Mouse (Mus musculus) forebrain, postnatal 0 days (tissue): ENCODE data around the gene Mapk8ip3. TPM values are rescaled to one million over a fixed set of nuclear protein-coding genes. Genes with fewer than 3 reads are reported as not detected.
A peak's percentile ranks its signal among the peaks of the same experiment; 100 is the strongest.

Source experiments
- ATAC-seq: fragments of 200-750 bp; cut with Nextera tagmentation; 2 replicates; pipeline ENCODE4 v1.8.0; 2017; ENCODE audit warnings: mild to moderate bottlenecking, moderate library complexity
- DNase-seq: peaks from one replicate; pipeline ENCODE4 v3.0.0-alpha.2; 2015
- H3K27ac ChIP-seq: fragments of 300-500 bp; sonication (generic); 2 replicates; pipeline ENCODE4 v1.5.1; 2014; ENCODE audit warnings: low read depth, mild to moderate bottlenecking, antibody characterized with exemption, low read length, moderate library complexity, mixed read lengths
- H3K27me3 ChIP-seq: fragments of 300-500 bp; sonication (generic); 2 replicates; pipeline ENCODE4 v1.6.1; 2014; ENCODE audit warnings: mild to moderate bottlenecking, low read length, mixed read lengths; ENCODE audit not compliant: insufficient read depth
- H3K36me3 ChIP-seq: fragments of 300-500 bp; sonication (generic); 2 replicates; pipeline ENCODE4 v1.6.1; 2014; ENCODE audit warnings: mild to moderate bottlenecking, moderate library complexity; ENCODE audit not compliant: insufficient read depth
- H3K4me1 ChIP-seq: fragments of 300-500 bp; sonication (generic); 2 replicates; pipeline ENCODE4 v1.6.1; 2014; ENCODE audit warnings: antibody characterized with exemption; ENCODE audit not compliant: insufficient read depth
- H3K4me2 ChIP-seq: fragments of 300-500 bp; sonication (generic); 2 replicates; pipeline ENCODE4 v1.6.1; 2014; ENCODE audit warnings: low read depth, mild to moderate bottlenecking, moderate library complexity
- H3K4me3 ChIP-seq: fragments of 300-500 bp; sonication (generic); 2 replicates; pipeline ENCODE4 v1.5.1; 2014; ENCODE audit warnings: low read depth, low read length, mixed read lengths
- H3K9ac ChIP-seq: fragments of 300-500 bp; sonication (generic); 2 replicates; pipeline ENCODE4 v1.6.1; 2014; ENCODE audit warnings: mild to moderate bottlenecking
- H3K9me3 ChIP-seq: fragments of 300-500 bp; sonication (generic); 2 replicates; pipeline ENCODE4 v1.6.1; 2016; ENCODE audit warnings: low read length
- CTCF ChIP-seq: sonication (generic); IDR thresholded peaks from 2 replicates; pipeline ENCODE4 v1.5.1; 2016; ENCODE audit warnings: antibody characterized with exemption, control low read depth, low read depth
- WGBS: fragments of 180-500 bp; shearing (Covaris S2); extraction: QIAGEN DNeasy Blood & Tissue Kit; methylation state at CpG from one replicate; pipeline ENCODE4 v1.1.7; 2014; 5-methylcytosine and 5-hydroxymethylcytosine counted together
- polyA plus RNA-seq: library from polyadenylated mRNA; unstranded; fragments of >200 nt; fragmentation: Nextera tagmentation; extraction: Ambion mirVana; gene quantifications from 2 replicates; pipeline ENCODE4 v1.2.1, GENCODE M21; 2015
- total RNA-seq: library from RNA; depleted of rRNA; stranded (reverse); fragments of >200 nt; gene quantifications from 2 replicates; pipeline ENCODE4 v1.2.3, GENCODE M21; 2014; rRNA removed

Gene Mapk8ip3
- total and polyA plus RNA-seq, 2 experiments from 2014 or later, result 65.1 to 151 TPM

DNA sequence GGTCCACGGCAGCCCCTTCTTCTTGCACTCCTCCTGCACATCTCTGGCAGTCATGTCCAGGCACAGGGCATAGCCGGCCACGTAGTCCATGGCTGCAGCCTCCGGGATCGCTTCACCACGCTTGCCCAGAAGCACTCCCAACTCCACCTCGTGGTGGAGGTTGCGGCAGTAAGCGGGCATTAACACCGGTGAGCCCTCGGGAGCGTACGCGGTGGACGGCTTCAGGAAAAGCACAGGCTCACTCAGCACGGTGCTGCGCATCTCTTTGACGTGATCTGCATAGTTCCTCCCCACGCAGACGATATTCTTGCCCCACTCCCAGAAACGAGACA lies 87.1 kb downstream of the Mapk8ip3 start:
- Histone ChIP-seq H3K4me3 (peak overlapping the region; percentile 84), H3K9me3 (no peaks in the 10 kb centered on the region), H3K27me3 (no peaks in the 10 kb centered on the region), H3K4me2 (peak overlapping the region; percentile 96), H3K4me1 (peaks cover 16% of the 10 kb centered on the region; the same call in 1 of the 2 replicates), H3K36me3 (peaks cover 14% of the 10 kb centered on the region), H3K27ac (peak overlapping the region; percentile 93), H3K9ac (peak overlapping the region; percentile 64)
- DNase-seq (no peak), ATAC-seq (no peak)
- WGBS, result 4% methylated on average over 21 of the region's 21 CpGs
- peak; percentile 66 for TF ChIP-seq CTCF

GRCm38 (mm10) chr17:24848600-24849031 lies 88.2 kb downstream of the Mapk8ip3 start:
- DNase-seq (no peak), ATAC-seq (no peak)
- no peak overlapping the region for H3K4me2 ChIP-seq
- no peak overlapping the region for H3K27ac ChIP-seq
- no peaks in the 10 kb centered on the region for H3K27me3 ChIP-seq
- H3K36me3 ChIP-seq, result peaks cover 5% of the 10 kb centered on the region
- no peak overlapping the region for H3K9ac ChIP-seq
- no peaks in the 10 kb centered on the region for H3K9me3 ChIP-seq
- no peak for TF ChIP-seq CTCF
- H3K4me1 ChIP-seq, result peaks cover 16% of the 10 kb centered on the region; the same call in 1 of the 2 replicates
- H3K4me3 ChIP-seq, result no peak overlapping the region

- no peaks in the 10 kb centered on the region for H3K9me3 ChIP-seq
- H3K4me1 ChIP-seq, result peaks cover 16% of the 10 kb centered on the region; the same call in 1 of the 2 replicates
- no peak overlapping the region for H3K9ac ChIP-seq
- H3K36me3 ChIP-seq, result no peaks in the 10 kb centered on the region
- TF ChIP-seq CTCF, result no peak
- H3K4me2 ChIP-seq, result no peak overlapping the region
- no peak overlapping the region for H3K4me3 ChIP-seq
- no peaks in the 10 kb centered on the region for H3K27me3 ChIP-seq
- no peak overlapping the region for H3K27ac ChIP-seq
- WGBS, result 98% methylated on average over 1 of the region's 1 CpGs
- ATAC-seq (no peak), DNase-seq (no peak)
Observed at GRCm38 (mm10) chr17:24847386-24847785, 89.4 kb downstream of the Mapk8ip3 start.

- H3K4me1 ChIP-seq, result 0 out of 2 replicates have a peak, but pooled peaks cover 11% of the 10 kb centered on the region
- no peaks in the 10 kb centered on the region for H3K36me3 ChIP-seq
- no peak for ATAC-seq
- no peak for TF ChIP-seq CTCF
- H3K27me3 ChIP-seq, result no peaks in the 10 kb centered on the region; the same call in 1 of the 2 replicates
- no peak overlapping the region for H3K9ac ChIP-seq
- H3K4me2 ChIP-seq, result no peak overlapping the region
- H3K9me3 ChIP-seq, result no peaks in the 10 kb centered on the region
- 56% methylated on average over 9 of the region's 9 CpGs for WGBS
- no peak overlapping the region for H3K27ac ChIP-seq
- H3K4me3 ChIP-seq, result no peak overlapping the region
- DNase-seq, result no peak
Observed at GRCm38 (mm10) chr17:24844525-24844924, 92.3 kb downstream of the Mapk8ip3 start.

DNA sequence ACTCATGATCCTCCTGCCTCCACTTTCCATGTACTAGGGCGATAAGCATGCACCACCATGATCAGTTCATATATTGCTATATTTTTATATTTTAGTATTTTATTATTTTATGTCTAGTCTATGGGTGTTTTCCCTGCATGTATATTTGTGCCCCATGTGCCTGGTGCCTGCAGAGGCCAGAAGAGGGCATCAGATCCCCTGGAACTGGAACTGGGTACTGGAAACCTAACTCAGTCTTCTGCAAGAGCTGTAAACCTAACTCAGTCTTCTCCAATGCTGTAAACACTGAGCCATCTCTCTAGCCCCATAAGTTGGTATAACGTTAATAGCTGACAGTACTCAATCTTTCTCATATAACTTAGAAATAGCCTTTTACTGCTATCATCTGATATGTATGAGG lies 94.1 kb downstream of the Mapk8ip3 start:
- TF ChIP-seq CTCF, result no peak
- Histone ChIP-seq H3K4me2 (no peak overlapping the region), H3K36me3 (no peaks in the 10 kb centered on the region), H3K9me3 (no peaks in the 10 kb centered on the region), H3K27ac (no peak overlapping the region), H3K27me3 (no peaks in the 10 kb centered on the region; the same call in 1 of the 2 replicates), H3K4me1 (no peaks in the 10 kb centered on the region), H3K9ac (no peak overlapping the region), H3K4me3 (no peak overlapping the region)
- 61% methylated on average over 2 of the region's 2 CpGs for WGBS
- no peak for DNase-seq
- ATAC-seq, result no peak

Other genes with a start within 250 kb of the Mapk8ip3 start
- gene Syngr3, start 247.0 kb downstream of the Mapk8ip3 start, total RNA-seq, result 218 and 221 TPM in 2 replicates
- 255 and 290 TPM in 2 replicates for gene Syngr3, start 247.0 kb downstream of the Mapk8ip3 start, polyA plus RNA-seq
- 34.5 and 34.7 TPM in 2 replicates for gene Gfer, start 240.8 kb downstream of the Mapk8ip3 start, total RNA-seq
- gene Gfer, start 240.8 kb downstream of the Mapk8ip3 start, polyA plus RNA-seq, result 35.4 and 38.0 TPM in 2 replicates
- 3.8 and 4.5 TPM in 2 replicates for gene Noxo1, start 240.7 kb downstream of the Mapk8ip3 start, total RNA-seq
- gene Noxo1, start 240.7 kb downstream of the Mapk8ip3 start, polyA plus RNA-seq, result 1.4 and 2.5 TPM in 2 replicates
- gene Tbl3, start 229.3 kb downstream of the Mapk8ip3 start, total RNA-seq, result 39.0 and 59.2 TPM in 2 replicates
- 45.7 and 48.0 TPM in 2 replicates for gene Tbl3, start 229.3 kb downstream of the Mapk8ip3 start, polyA plus RNA-seq
- gene Rnf151, start 218.9 kb downstream of the Mapk8ip3 start, total RNA-seq, result 0.69 TPM in 1 of 2 replicates, not detected in the other
- gene Rnf151, start 218.9 kb downstream of the Mapk8ip3 start, polyA plus RNA-seq, result not detected in 2 replicates
- gene Rps2, start 218.9 kb downstream of the Mapk8ip3 start, total RNA-seq, result 2,317 and 3,198 TPM in 2 replicates
- 884 and 936 TPM in 2 replicates for gene Rps2, start 218.9 kb downstream of the Mapk8ip3 start, polyA plus RNA-seq
- gene Ndufb10, start 212.5 kb downstream of the Mapk8ip3 start, total RNA-seq, result 151 and 199 TPM in 2 replicates
- gene Ndufb10, start 212.5 kb downstream of the Mapk8ip3 start, polyA plus RNA-seq, result 312 and 351 TPM in 2 replicates
- not detected in 2 replicates for gene Rpl3l, start 209.2 kb downstream of the Mapk8ip3 start, total RNA-seq
- gene Rpl3l, start 209.2 kb downstream of the Mapk8ip3 start, polyA plus RNA-seq, result 0.34 TPM in 1 of 2 replicates, not detected in the other
- 19.3 and 27.4 TPM in 2 replicates for gene Msrb1, start 200.3 kb downstream of the Mapk8ip3 start, total RNA-seq
- gene Msrb1, start 200.3 kb downstream of the Mapk8ip3 start, polyA plus RNA-seq, result 28.4 and 28.6 TPM in 2 replicates
- 0.57 TPM in 1 of 2 replicates, not detected in the other for gene Hs3st6, start 184.0 kb downstream of the Mapk8ip3 start, total RNA-seq
- gene Hs3st6, start 184.0 kb downstream of the Mapk8ip3 start, polyA plus RNA-seq, result 0.45 and 0.53 TPM in 2 replicates
- not detected in 2 replicates for gene Meiob, start 132.7 kb downstream of the Mapk8ip3 start, total RNA-seq
- 0.08 and 0.15 TPM in 2 replicates for gene Meiob, start 132.7 kb downstream of the Mapk8ip3 start, polyA plus RNA-seq
- 62.0 and 62.8 TPM in 2 replicates for gene Hagh, start 96.8 kb downstream of the Mapk8ip3 start, total RNA-seq
- gene Hagh, start 96.8 kb downstream of the Mapk8ip3 start, polyA plus RNA-seq, result 61.6 and 66.6 TPM in 2 replicates
- 15.1 and 16.6 TPM in 2 replicates for gene Fahd1, start 86.6 kb downstream of the Mapk8ip3 start, total RNA-seq
- gene Fahd1, start 86.6 kb downstream of the Mapk8ip3 start, polyA plus RNA-seq, result 13.5 and 15.6 TPM in 2 replicates
- 0.48 TPM in 1 of 2 replicates, not detected in the other for gene Igfals, start 71.0 kb downstream of the Mapk8ip3 start, total RNA-seq
- 0.18 TPM in 1 of 2 replicates, not detected in the other for gene Igfals, start 71.0 kb downstream of the Mapk8ip3 start, polyA plus RNA-seq
- gene Nubp2, start 50.6 kb downstream of the Mapk8ip3 start, total RNA-seq, result 40.5 and 50.6 TPM in 2 replicates
- 67.3 and 80.1 TPM in 2 replicates for gene Nubp2, start 50.6 kb downstream of the Mapk8ip3 start, polyA plus RNA-seq
- 75.7 and 91.0 TPM in 2 replicates for gene Spsb3, start 50.3 kb downstream of the Mapk8ip3 start, total RNA-seq
- gene Spsb3, start 50.3 kb downstream of the Mapk8ip3 start, polyA plus RNA-seq, result 89.8 and 97.8 TPM in 2 replicates
- gene Eme2, start 41.9 kb downstream of the Mapk8ip3 start, total RNA-seq, result 35.6 and 36.6 TPM in 2 replicates
- 14.7 and 17.9 TPM in 2 replicates for gene Eme2, start 41.9 kb downstream of the Mapk8ip3 start, polyA plus RNA-seq
- 39.5 and 45.5 TPM in 2 replicates for gene Mrps34, start 41.9 kb downstream of the Mapk8ip3 start, total RNA-seq
- 128 and 138 TPM in 2 replicates for gene Mrps34, start 41.9 kb downstream of the Mapk8ip3 start, polyA plus RNA-seq
- gene Nme3, start 40.5 kb downstream of the Mapk8ip3 start, total RNA-seq, result 60.1 and 75.7 TPM in 2 replicates
- gene Nme3, start 40.5 kb downstream of the Mapk8ip3 start, polyA plus RNA-seq, result 74.7 and 81.0 TPM in 2 replicates
- gene Jpt2, start 23.7 kb upstream of the Mapk8ip3 start, total RNA-seq, result 52.3 and 64.7 TPM in 2 replicates
- 46.2 and 58.4 TPM in 2 replicates for gene Jpt2, start 23.7 kb upstream of the Mapk8ip3 start, polyA plus RNA-seq
- gene Cramp1l, start 78.8 kb upstream of the Mapk8ip3 start, total RNA-seq, result 16.2 and 21.5 TPM in 2 replicates
- gene Cramp1l, start 78.8 kb upstream of the Mapk8ip3 start, polyA plus RNA-seq, result 1.9 and 2.9 TPM in 2 replicates
- 31.8 and 37.7 TPM in 2 replicates for gene Ift140, start 79.1 kb upstream of the Mapk8ip3 start, total RNA-seq
- gene Ift140, start 79.1 kb upstream of the Mapk8ip3 start, polyA plus RNA-seq, result 11.6 and 15.2 TPM in 2 replicates
- gene Tmem204, start 146.6 kb upstream of the Mapk8ip3 start, total RNA-seq, result 9.0 and 11.9 TPM in 2 replicates
- 10.3 and 10.6 TPM in 2 replicates for gene Tmem204, start 146.6 kb upstream of the Mapk8ip3 start, polyA plus RNA-seq
- gene Telo2, start 179.0 kb upstream of the Mapk8ip3 start, total RNA-seq, result 51.9 and 92.2 TPM in 2 replicates
- 32.4 and 35.6 TPM in 2 replicates for gene Telo2, start 179.0 kb upstream of the Mapk8ip3 start, polyA plus RNA-seq
- 1.2 TPM in 1 of 2 replicates, not detected in the other for gene Ptx4, start 183.8 kb upstream of the Mapk8ip3 start, total RNA-seq
- gene Ptx4, start 183.8 kb upstream of the Mapk8ip3 start, polyA plus RNA-seq, result 0.20 and 0.54 TPM in 2 replicates
- gene Clcn7, start 196.4 kb upstream of the Mapk8ip3 start, total RNA-seq, result 29.2 and 33.1 TPM in 2 replicates
- 14.8 and 19.0 TPM in 2 replicates for gene Clcn7, start 196.4 kb upstream of the Mapk8ip3 start, polyA plus RNA-seq
- 0.05 TPM in 1 of 2 replicates, not detected in the other for gene Ccdc154, start 225.5 kb upstream of the Mapk8ip3 start, total RNA-seq
- not detected in 2 replicates for gene Ccdc154, start 225.5 kb upstream of the Mapk8ip3 start, polyA plus RNA-seq
- gene Gm38655, start 238.5 kb upstream of the Mapk8ip3 start, total RNA-seq, result not detected in 2 replicates
- gene Gm38655, start 238.5 kb upstream of the Mapk8ip3 start, polyA plus RNA-seq, result not detected in 2 replicates
- 23.7 and 24.2 TPM in 2 replicates for gene BC003965, start 247.6 kb upstream of the Mapk8ip3 start, total RNA-seq
- 30.8 and 32.8 TPM in 2 replicates for gene BC003965, start 247.6 kb upstream of the Mapk8ip3 start, polyA plus RNA-seq